Mouse (Mus musculus) liver, adult 2 months (tissue): Measurements from ENCODE around the gene Amh. TPM values are rescaled to one million over a fixed set of nuclear protein-coding genes. Genes with fewer than 3 reads are reported as not detected.

ENCODE experiments used
- DNase-seq: peaks from one replicate; pipeline ENCODE4 v3.0.0-alpha.2; 2011; ENCODE audit warnings: low read depth, low spot score; ENCODE audit errors: extremely low read depth
- H3K27ac ChIP-seq: fragments of 200-500 bp; replicated peaks from 2 replicates; pipeline ENCODE4 v1.5.1; 2012; ENCODE audit warnings: low read depth, mild to moderate bottlenecking, control low read depth, inconsistent platforms, low read length; ENCODE audit not compliant: insufficient read depth
- H3K27me3 ChIP-seq: fragments of 200-500 bp; 2 replicates; pipeline ENCODE4 v1.6.1; 2012; ENCODE audit warnings: mild to moderate bottlenecking, moderate library complexity, low read length, inconsistent platforms; ENCODE audit not compliant: control insufficient read depth, insufficient read depth
- H3K36me3 ChIP-seq: fragments of 200-500 bp; 2 replicates; pipeline ENCODE4 v1.6.1; 2012; ENCODE audit warnings: low read length, inconsistent platforms; ENCODE audit not compliant: control insufficient read depth, insufficient read depth
- H3K4me1 ChIP-seq: fragments of 200-500 bp; 2 replicates; pipeline ENCODE4 v1.6.1; 2011; ENCODE audit warnings: low read length; ENCODE audit not compliant: control insufficient read depth, insufficient read depth
- H3K4me3 ChIP-seq: fragments of 200-500 bp; 2 replicates; pipeline ENCODE4 v1.5.1; 2011; ENCODE audit warnings: low read depth, mild to moderate bottlenecking, control low read depth, low read length, moderate library complexity; ENCODE audit not compliant: insufficient read depth
- H3K79me2 ChIP-seq: fragments of 200-500 bp; 2 replicates; pipeline ENCODE4 v1.6.1; 2012; ENCODE audit warnings: inconsistent platforms, mild to moderate bottlenecking, low read length, moderate library complexity; ENCODE audit not compliant: control insufficient read depth, insufficient read depth
- H3K9ac ChIP-seq: fragments of 200-500 bp; 2 replicates; pipeline ENCODE4 v1.6.1; 2012; ENCODE audit warnings: low read depth, mild to moderate bottlenecking, control low read depth, inconsistent platforms, low read length
- CTCF ChIP-seq: fragments of 200-500 bp; IDR thresholded peaks from 2 replicates; pipeline ENCODE4 v1.5.1; 2011; ENCODE audit warnings: low read depth, low read length, control low read depth
- POLR2A ChIP-seq: fragments of 200-500 bp; IDR thresholded peaks from 2 replicates; pipeline ENCODE4 v1.6.1; 2011; ENCODE audit warnings: low read length, control low read depth; ENCODE audit not compliant: insufficient read depth; ENCODE audit errors: extremely low read depth
- WGBS: fragments of 180-500 bp; shearing (Covaris S2); methylation state at CpG from one replicate; pipeline ENCODE4 v1.1.7; 2018; 5-methylcytosine and 5-hydroxymethylcytosine counted together
- polyA plus RNA-seq: library from polyadenylated mRNA; depleted of rRNA; stranded (reverse); fragments of >200 nt; gene quantifications from 2 replicates; pipeline ENCODE4 v1.2.3, GENCODE M21; 2012
- total RNA-seq: library from RNA; depleted of rRNA; stranded (reverse); fragments of >200 nt; gene quantifications from 2 replicates; pipeline ENCODE4 v1.2.3, GENCODE M21; 2014

Amh gene
- total and polyA plus RNA-seq, 2 experiments: 0.18 to 0.21 TPM

DNA sequence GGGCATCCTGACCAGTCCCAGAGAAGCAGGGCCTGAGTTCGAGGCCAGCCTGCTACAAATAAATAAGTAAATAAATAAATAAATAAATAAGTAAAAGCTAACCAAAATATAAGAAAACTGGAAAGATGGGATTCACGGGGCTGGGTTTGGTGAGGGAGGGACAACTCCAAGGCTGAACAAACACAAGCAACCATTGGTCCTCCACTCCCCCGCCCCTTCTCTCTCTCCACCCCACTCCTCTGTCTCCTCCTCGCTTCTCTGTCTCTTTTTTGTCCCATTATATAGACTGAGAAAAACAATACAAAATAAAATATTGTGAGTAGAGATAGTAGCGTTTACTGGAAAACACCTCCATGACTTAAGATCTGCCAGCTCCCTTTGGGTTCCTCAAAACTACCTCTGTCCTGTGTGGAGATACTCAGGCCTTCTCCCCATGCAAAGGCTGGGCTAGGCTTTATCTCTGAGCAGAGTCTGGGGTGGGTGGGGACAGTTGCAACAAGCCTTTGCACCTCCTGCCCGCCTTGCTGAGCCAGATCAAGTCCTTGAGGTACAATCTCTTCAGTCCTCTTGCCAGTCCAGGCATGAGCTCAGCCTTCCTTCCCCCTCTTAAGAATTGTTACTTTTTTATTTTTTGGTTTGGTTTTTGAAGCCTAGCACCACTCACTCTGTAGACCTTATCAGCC is 13.7 kb downstream of the Amh start:
- Histone ChIP-seq H3K9ac (no peak overlapping the region), H3K4me1 (peaks cover 7% of the 10 kb centered on the region; the same call in 1 of the 2 replicates), H3K27me3 (no peaks in the 10 kb centered on the region), H3K27ac (peak overlapping the region; percentile 65), H3K79me2 (no peaks in the 10 kb centered on the region), H3K36me3 (no peaks in the 10 kb centered on the region), H3K4me3 (no peak overlapping the region)
- WGBS: 43% methylated on average over 6 of the region's 6 CpGs
- no peak for TF ChIP-seq POLR2A
- TF ChIP-seq CTCF: no peak
- DNase-seq: peak; percentile 70

DNA sequence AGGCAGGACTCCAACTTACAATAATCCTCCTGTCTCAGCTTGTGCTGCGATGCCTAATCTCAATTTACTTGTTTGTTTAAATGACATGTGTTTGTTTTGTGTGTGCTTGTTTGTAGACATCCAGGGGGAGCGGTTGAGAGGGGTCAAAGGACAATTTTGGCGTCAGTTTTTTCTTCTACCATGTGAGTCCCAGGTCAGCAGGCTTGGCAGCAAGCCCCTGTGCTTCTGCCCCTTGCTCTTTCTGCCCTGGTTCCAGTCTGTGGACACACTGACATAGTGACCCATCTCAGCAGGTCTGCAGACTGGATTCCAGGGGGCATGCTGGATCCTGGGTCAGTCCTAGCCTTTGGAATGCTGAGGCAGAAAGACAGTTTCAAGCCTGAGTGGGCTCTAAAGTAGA is 14.4 kb downstream of the Amh start:
- TF ChIP-seq CTCF (no peak), POLR2A (no peak)
- Histone ChIP-seq H3K79me2 (no peaks in the 10 kb centered on the region), H3K36me3 (no peaks in the 10 kb centered on the region), H3K4me1 (peaks cover 12% of the 10 kb centered on the region), H3K27ac (peak overlapping the region; percentile 65), H3K27me3 (no peaks in the 10 kb centered on the region), H3K4me3 (no peak overlapping the region), H3K9ac (no peak overlapping the region)
- peak; percentile 98 for DNase-seq
- WGBS: 10% methylated on average over 3 of the region's 3 CpGs

DNA sequence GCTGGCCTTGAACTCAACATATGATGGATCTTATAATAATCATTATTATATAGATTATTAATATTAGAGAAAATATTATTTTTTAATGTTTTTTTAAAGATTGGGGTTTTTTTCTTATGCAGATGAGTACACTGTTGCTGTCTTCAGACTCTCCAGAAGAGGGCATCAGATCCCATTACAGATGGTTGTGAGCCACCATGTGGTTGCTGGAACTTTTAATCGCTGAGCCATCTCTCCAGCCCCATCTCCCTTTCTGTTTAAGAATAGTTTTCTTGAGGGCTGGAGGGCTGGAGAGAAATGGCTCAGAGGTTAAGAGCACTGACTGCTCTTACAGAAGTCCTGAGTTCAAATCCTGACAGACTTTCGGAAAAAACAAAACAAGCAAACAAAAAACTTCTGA is 16.9 kb downstream of the Amh start:
- no peak overlapping the region for H3K27ac ChIP-seq
- H3K36me3 ChIP-seq: no peaks in the 10 kb centered on the region
- TF ChIP-seq POLR2A (no peak), CTCF (0 out of 2 replicates have a peak, but pooled peaks have one; percentile 13)
- DNase-seq: peak; percentile 31
- no peak overlapping the region for H3K9ac ChIP-seq
- no peak overlapping the region for H3K4me3 ChIP-seq
- peaks cover 16% of the 10 kb centered on the region for H3K4me1 ChIP-seq
- 45% methylated on average over 2 of the region's 2 CpGs for WGBS
- H3K79me2 ChIP-seq: peaks cover 4% of the 10 kb centered on the region; the same call in 1 of the 2 replicates
- H3K27me3 ChIP-seq: no peaks in the 10 kb centered on the region

DNA sequence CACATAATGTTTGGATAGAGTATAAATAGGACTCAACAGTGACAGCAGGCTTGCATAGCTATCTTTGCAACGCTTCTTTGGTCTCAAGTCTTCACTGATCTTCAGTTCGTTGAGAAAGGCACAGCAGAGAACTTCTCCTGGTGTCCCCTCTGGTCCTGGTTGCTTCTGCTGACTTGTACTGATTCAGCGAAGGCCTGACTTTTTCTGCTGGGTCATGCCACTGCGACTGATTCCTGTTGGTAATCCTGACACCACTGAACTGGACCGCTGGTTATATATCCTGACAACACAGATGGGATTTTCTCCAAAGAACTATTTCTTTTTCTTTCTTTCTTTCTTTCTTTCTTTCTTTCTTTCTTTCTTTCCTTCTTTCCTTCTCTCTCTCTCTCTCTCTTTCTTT is 17.5 kb downstream of the Amh start:
- 85% methylated on average over 5 of the region's 5 CpGs for WGBS
- H3K27me3 ChIP-seq: no peaks in the 10 kb centered on the region

DNA sequence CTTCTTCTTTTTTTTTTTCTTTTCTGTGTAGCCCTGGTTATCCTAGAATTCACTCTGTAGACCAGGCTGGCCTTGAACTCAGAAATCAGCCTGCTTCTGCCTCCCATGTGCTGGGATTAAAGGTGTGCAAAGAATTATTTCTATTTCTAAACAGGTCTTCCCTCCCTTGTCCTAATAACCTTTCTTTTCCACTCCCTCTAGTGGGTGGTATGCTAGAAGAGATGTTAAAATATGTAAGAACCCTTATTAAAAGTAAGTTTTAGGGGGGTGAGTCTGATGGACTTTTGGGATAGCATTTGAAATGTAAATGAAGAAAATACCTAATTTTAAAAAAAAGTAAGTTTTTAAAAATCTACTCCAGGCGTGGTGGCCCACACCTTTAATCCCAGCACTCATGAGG is 18.3 kb downstream of the Amh start:
- Histone ChIP-seq H3K27ac (no peak overlapping the region), H3K9ac (no peak overlapping the region), H3K27me3 (no peaks in the 10 kb centered on the region), H3K4me1 (peaks cover 22% of the 10 kb centered on the region), H3K79me2 (peaks cover 16% of the 10 kb centered on the region; the same call in 1 of the 2 replicates), H3K4me3 (no peak overlapping the region), H3K36me3 (no peaks in the 10 kb centered on the region)
- DNase-seq: peak; percentile 17
- 94% methylated on average over 1 of the region's 1 CpGs for WGBS
- TF ChIP-seq CTCF (no peak), POLR2A (no peak)

More for the DNA sequence above, 17.5 kb downstream of the Amh start:
- TF ChIP-seq CTCF (no peak), POLR2A (no peak)
- no peak overlapping the region for H3K4me3 ChIP-seq
- no peak overlapping the region for H3K9ac ChIP-seq
- H3K79me2 ChIP-seq: peaks cover 10% of the 10 kb centered on the region; the same call in 1 of the 2 replicates
- DNase-seq: no peak
- no peak overlapping the region for H3K27ac ChIP-seq
- H3K36me3 ChIP-seq: no peaks in the 10 kb centered on the region
- peaks cover 16% of the 10 kb centered on the region for H3K4me1 ChIP-seq

DNA sequence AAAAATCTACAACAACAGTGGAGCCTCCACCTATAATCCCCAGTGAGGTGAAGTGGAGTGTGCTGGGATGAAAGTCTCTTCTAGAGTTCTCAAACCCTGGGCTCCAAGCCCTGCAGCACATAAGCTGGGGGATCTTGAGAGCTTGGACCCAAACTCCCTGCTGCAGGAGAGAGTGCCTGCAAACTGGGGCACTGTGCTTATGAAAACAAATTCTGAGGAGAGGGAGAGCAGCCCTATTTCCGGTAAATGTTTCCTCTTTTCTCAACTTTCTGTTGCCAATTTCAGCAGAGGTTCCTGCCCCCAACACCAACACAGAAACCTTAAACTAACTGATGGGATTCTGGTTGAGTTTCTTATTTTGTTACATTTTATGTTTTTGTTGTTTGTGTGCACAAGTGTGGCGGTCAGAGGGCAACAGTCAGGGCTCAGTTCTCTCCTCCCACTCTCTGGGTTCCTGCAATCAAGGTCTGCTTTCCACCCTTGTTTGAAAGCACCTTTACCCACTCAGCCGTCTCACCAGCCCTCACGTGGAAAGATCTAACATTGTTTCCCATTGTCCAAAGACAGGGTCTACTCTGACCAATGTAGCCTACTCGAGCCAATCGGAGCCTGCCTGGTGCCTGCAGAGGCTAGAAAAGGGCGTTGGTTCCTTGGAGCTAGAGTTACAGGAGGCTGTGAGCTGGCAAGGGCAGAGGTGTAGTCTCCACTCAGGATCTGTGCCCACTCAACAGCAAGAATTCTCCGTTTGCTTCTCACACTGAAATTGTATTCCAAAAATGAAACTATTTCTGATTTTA is 19.0 kb downstream of the Amh start:
- DNase-seq: peak; percentile 74

More for the DNA sequence above, 19.0 kb downstream of the Amh start:
- H3K36me3 ChIP-seq: no peaks in the 10 kb centered on the region; the same call in 1 of the 2 replicates
- peaks cover 22% of the 10 kb centered on the region for H3K4me1 ChIP-seq
- H3K9ac ChIP-seq: peak overlapping the region; percentile 49
- TF ChIP-seq POLR2A (no peak), CTCF (no peak)
- 14% methylated on average over 8 of the region's 8 CpGs for WGBS
- H3K27ac ChIP-seq: peak overlapping the region; percentile 84
- no peaks in the 10 kb centered on the region for H3K27me3 ChIP-seq
- peaks cover 16% of the 10 kb centered on the region; the same call in 1 of the 2 replicates for H3K79me2 ChIP-seq
- no peak overlapping the region for H3K4me3 ChIP-seq
